Mouse (Mus musculus): ENCODE measurements around the gene Brat1.

DNA sequence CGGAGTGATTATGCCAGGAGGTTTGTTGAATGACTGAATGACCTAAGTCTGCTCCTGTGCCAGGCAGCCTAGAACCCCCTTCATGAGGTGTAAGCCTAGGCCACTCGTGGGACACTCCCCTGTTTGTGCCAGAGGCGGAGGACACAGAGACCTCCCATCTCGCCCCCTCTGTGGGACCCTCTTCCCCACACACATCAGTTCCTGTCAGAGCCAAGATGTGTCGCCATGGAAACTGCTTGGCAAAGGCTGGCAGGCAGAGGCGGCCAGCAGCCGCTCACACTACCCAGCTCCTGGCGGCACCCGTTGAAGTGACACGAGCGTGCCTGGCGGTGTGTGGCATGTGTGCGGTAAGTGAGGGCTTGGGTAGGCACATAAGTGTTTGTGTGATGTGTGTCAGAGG lies 19.0 kb downstream of the Brat1 start, which contains the start of gene Amz1:
- TF ChIP-seq CTCF (IDR thresholded peaks at IDR 0.05; ENCODE audit: insufficient read depth, low read depth, low read length) (no peak), POLR2A (IDR thresholded peaks at IDR 0.05; ENCODE audit: insufficient read depth, low read depth, low read length) (no peak)

Measured in olfactory bulb, adult 2 months (tissue).